In genomic region chr4:48750087-48750486, GRCm38 (mm10) we compare ENCODE assay signal across 28 mouse cellular contexts.
DNase-seq lines count a peak whose midpoint lies in the region; ATAC-seq and TF ChIP-seq lines count a peak whose summit lies in the region.
"Had no signal": no experiment of that assay in that cellular context is flagged by ENCODE, and none has a peak within 500 bp of the region (broad histone marks: within the 10 kb centered on the region; RNA-seq: fewer than 3 reads in every experiment).

No protein-coding gene starts in this region.

- H3K4me1 ChIP-seq in forebrain, postnatal 0 days (ENCODE audit: insufficient read depth) = 0 out of 2 replicates have a peak, but pooled peaks cover 5% of the 10 kb centered on the region
- H3K4me1 ChIP-seq in forebrain, embryonic 13.5 days = peaks cover 11% of the 10 kb centered on the region
- peaks cover 17% of the 10 kb centered on the region for H3K4me1 ChIP-seq in heart, embryonic 15.5 days (replicated peaks)
- H3K4me1 ChIP-seq in kidney, postnatal 0 days (replicated peaks; ENCODE audit: insufficient read depth, low read length) = no peaks in the 10 kb centered on the region
- H3K4me1 ChIP-seq: embryonic facial prominence, embryonic 12.5 days; limb, embryonic 10.5 days; liver, embryonic 13.5 days; midbrain, embryonic 10.5 days; stomach, embryonic 15.5 days had no signal

- H3K36me3 ChIP-seq in forebrain, postnatal 0 days (ENCODE audit: insufficient read depth) = no peaks in the 10 kb centered on the region
- H3K36me3 ChIP-seq in forebrain, embryonic 13.5 days (ENCODE audit: poor library complexity, severe bottlenecking) = no peaks in the 10 kb centered on the region
- no peaks in the 10 kb centered on the region for H3K36me3 ChIP-seq in heart, embryonic 15.5 days
- no peaks in the 10 kb centered on the region for H3K36me3 ChIP-seq in kidney, postnatal 0 days (ENCODE audit: insufficient read depth, low read length)
- H3K36me3 ChIP-seq: embryonic facial prominence, embryonic 12.5 days; heart, embryonic 10.5 days; kidney, embryonic 15.5 days; limb, embryonic 10.5 days; limb, embryonic 15.5 days; liver, embryonic 13.5 days; midbrain, embryonic 10.5 days; midbrain, embryonic 15.5 days; neural tube, embryonic 15.5 days; stomach, embryonic 15.5 days had no signal

- WGBS in forebrain, postnatal 0 days = 42% methylated on average over 5 of the region's 5 CpGs
- 57% methylated on average over 5 of the region's 5 CpGs for WGBS in forebrain, embryonic 13.5 days
- WGBS in heart, embryonic 15.5 days = 47% methylated on average over 5 of the region's 5 CpGs
- WGBS in kidney, postnatal 0 days = 75% methylated on average over 5 of the region's 5 CpGs

- DNase-seq in forebrain, postnatal 0 days = peak; percentile 17
- DNase-seq in heart, postnatal 4 days = no peak
- peak; percentile 52 for DNase-seq in kidney, postnatal 0 days (ENCODE audit: low spot score)
- DNase-seq in kidney, postnatal 36 days = no peak
- peak; percentile 48 for DNase-seq in brain, embryonic 14.5 days (ENCODE audit: low read depth)
- DNase-seq: adrenal gland, postnatal 10 days; cerebellum, adult 11 months; cerebellum, adult 9-10 months; cerebellum, postnatal 36 days; gastrocnemius, adult 2 months; gastrocnemius, postnatal 36 days; kidney, adult 18-20 months; layer of hippocampus, adult 9-11 months; liver, embryonic 13.5 days; right cerebral cortex, postnatal 25 days had no signal

- no peak for TF ChIP-seq POLR2A in brain, embryonic 14.5 days (IDR thresholded peaks at IDR 0.05; ENCODE audit: borderline replicate concordance, extremely low read depth, insufficient read depth, insufficient read length, poor library complexity, severe bottlenecking)

- no peaks in the 10 kb centered on the region for H3K27me3 ChIP-seq in forebrain, postnatal 0 days (ENCODE audit: insufficient read depth, low read length)
- no peaks in the 10 kb centered on the region for H3K27me3 ChIP-seq in forebrain, embryonic 13.5 days
- H3K27me3 ChIP-seq in heart, embryonic 15.5 days = no peaks in the 10 kb centered on the region
- H3K27me3 ChIP-seq in kidney, postnatal 0 days (ENCODE audit: insufficient read depth, low read length) = no peaks in the 10 kb centered on the region
- H3K27me3 ChIP-seq: embryonic facial prominence, embryonic 12.5 days; kidney, embryonic 15.5 days; limb, embryonic 15.5 days; liver, embryonic 13.5 days; midbrain, embryonic 15.5 days; neural tube, embryonic 15.5 days; Patski; stomach, embryonic 15.5 days had no signal

- no peak for ATAC-seq in forebrain, postnatal 0 days
- ATAC-seq in forebrain, embryonic 13.5 days = no peak
- 0 out of 2 replicates have a peak, but pooled peaks have one; percentile 43 for ATAC-seq in heart, embryonic 15.5 days (replicated peaks; ENCODE audit: insufficient number of reproducible peaks, insufficient read depth, low FRiP score, low read depth)
- ATAC-seq in kidney, postnatal 0 days (replicated peaks; ENCODE audit: low FRiP score, low read depth) = no peak
- ATAC-seq: midbrain, embryonic 15.5 days; Patski had no signal

- no peak overlapping the region for H3K4me3 ChIP-seq in forebrain, postnatal 0 days (ENCODE audit: low read depth, low read length)
- H3K4me3 ChIP-seq in forebrain, embryonic 13.5 days = no peak overlapping the region
- no peak overlapping the region for H3K4me3 ChIP-seq in heart, embryonic 15.5 days
- H3K4me3 ChIP-seq in kidney, postnatal 0 days (replicated peaks; ENCODE audit: low read depth, low read length) = no peak overlapping the region
- H3K4me3 ChIP-seq: embryonic facial prominence, embryonic 12.5 days; gastrocnemius, adult 2 months; heart, embryonic 10.5 days; kidney, embryonic 15.5 days; limb, embryonic 10.5 days; limb, embryonic 15.5 days; liver, embryonic 13.5 days; midbrain, embryonic 10.5 days; midbrain, embryonic 15.5 days; neural tube, embryonic 15.5 days; stomach, embryonic 15.5 days had no signal

- no peak overlapping the region for H3K4me2 ChIP-seq in forebrain, postnatal 0 days (ENCODE audit: low read depth)
- no peak overlapping the region for H3K4me2 ChIP-seq in forebrain, embryonic 13.5 days
- no peak overlapping the region for H3K4me2 ChIP-seq in heart, embryonic 15.5 days
- H3K4me2 ChIP-seq in kidney, postnatal 0 days (ENCODE audit: low read length) = no peak overlapping the region
- H3K4me2 ChIP-seq: embryonic facial prominence, embryonic 12.5 days; hindbrain, embryonic 14.5 days; kidney, embryonic 15.5 days; limb, embryonic 15.5 days; liver, embryonic 13.5 days; midbrain, embryonic 15.5 days; neural tube, embryonic 15.5 days; stomach, embryonic 15.5 days had no signal

- no peak overlapping the region for H3K27ac ChIP-seq in forebrain, postnatal 0 days (ENCODE audit: low read depth, low read length)
- no peak overlapping the region for H3K27ac ChIP-seq in forebrain, embryonic 13.5 days
- H3K27ac ChIP-seq in heart, embryonic 15.5 days = no peak overlapping the region
- no peak overlapping the region for H3K27ac ChIP-seq in kidney, postnatal 0 days
- H3K27ac ChIP-seq: embryonic facial prominence, embryonic 12.5 days; gastrocnemius, adult 2 months; heart, embryonic 10.5 days; hindbrain, embryonic 14.5 days; limb, embryonic 10.5 days; limb, embryonic 15.5 days; liver, embryonic 13.5 days; midbrain, embryonic 10.5 days; midbrain, embryonic 15.5 days; neural tube, embryonic 15.5 days; stomach, embryonic 15.5 days had no signal

- TF ChIP-seq CTCF in forebrain, postnatal 0 days (IDR thresholded peaks at IDR 0.05; ENCODE audit: low read depth) = no peak
- TF ChIP-seq CTCF in kidney, postnatal 0 days (IDR thresholded peaks at IDR 0.05; ENCODE audit: low read depth) = no peak
- TF ChIP-seq CTCF in brain, embryonic 14.5 days (IDR thresholded peaks at IDR 0.05; ENCODE audit: borderline replicate concordance, extremely low read depth, insufficient read depth, insufficient read length) = no peak

- H3K9ac ChIP-seq in forebrain, postnatal 0 days = no peak overlapping the region
- no peak overlapping the region for H3K9ac ChIP-seq in forebrain, embryonic 13.5 days
- no peak overlapping the region for H3K9ac ChIP-seq in heart, embryonic 15.5 days
- H3K9ac ChIP-seq in kidney, postnatal 0 days (ENCODE audit: low read depth, low read length) = no peak overlapping the region
- H3K9ac ChIP-seq: embryonic facial prominence, embryonic 12.5 days; hindbrain, embryonic 14.5 days; kidney, embryonic 15.5 days; limb, embryonic 15.5 days; liver, embryonic 13.5 days; midbrain, embryonic 15.5 days; neural tube, embryonic 15.5 days; stomach, embryonic 15.5 days had no signal

- H3K9me3 ChIP-seq in forebrain, postnatal 0 days (ENCODE audit: low read length) = no peaks in the 10 kb centered on the region
- no peaks in the 10 kb centered on the region for H3K9me3 ChIP-seq in forebrain, embryonic 13.5 days (replicated peaks)
- H3K9me3 ChIP-seq in heart, embryonic 15.5 days (replicated peaks) = no peaks in the 10 kb centered on the region
- H3K9me3 ChIP-seq in kidney, postnatal 0 days (replicated peaks; ENCODE audit: low read length) = no peaks in the 10 kb centered on the region
- H3K9me3 ChIP-seq: embryonic facial prominence, embryonic 12.5 days; heart, embryonic 10.5 days; kidney, embryonic 15.5 days; limb, embryonic 10.5 days; limb, embryonic 15.5 days; liver, embryonic 13.5 days; midbrain, embryonic 10.5 days; midbrain, embryonic 15.5 days; neural tube, embryonic 15.5 days; stomach, embryonic 15.5 days had no signal

Comparison
In these comparisons a context has a peak if more than half of its experiments do, and no peak if none do; other contexts are left out.
1. DNase-seq: peak in forebrain, postnatal 0 days (single experiment), kidney, postnatal 0 days (single experiment) and brain, embryonic 14.5 days (single experiment); none in heart, postnatal 4 days (single experiment) and kidney, postnatal 36 days (0 of 2).